Mouse (Mus musculus): ENCODE results near the gene 1700003E16Rik. TPM values are rescaled to one million over a fixed set of nuclear protein-coding genes. Genes with fewer than 3 reads are reported as not detected.

1700003E16Rik gene
- polyA plus RNA-seq, 1 experiment from 2014 or later: 0.64 TPM

GRCm38 (mm10) chr6:83132176-83132919, 23.9 kb upstream of the 1700003E16Rik start:
- WGBS: 77% methylated on average over 9 of the region's 9 CpGs
- Histone ChIP-seq H3K4me2 (no peak overlapping the region), H3K9me3 (no peaks in the 10 kb centered on the region), H3K9ac (no peak overlapping the region), H3K4me3 (no peak overlapping the region), H3K36me3 (no peaks in the 10 kb centered on the region), H3K27ac (replicated peaks) (no peak overlapping the region), H3K27me3 (replicated peaks) (peaks cover 5% of the 10 kb centered on the region; the same call in 1 of the 2 replicates), H3K4me1 (peaks cover 20% of the 10 kb centered on the region)
- ATAC-seq (ENCODE audit: extremely low read depth, insufficient number of reproducible peaks, low FRiP score, low TSS enrichment): no peak

- ATAC-seq (ENCODE audit: extremely low read depth, insufficient number of reproducible peaks, low FRiP score, low TSS enrichment): no peak
- Histone ChIP-seq H3K4me3 (no peak overlapping the region), H3K27me3 (replicated peaks) (peaks cover 5% of the 10 kb centered on the region; the same call in 1 of the 2 replicates), H3K27ac (replicated peaks) (no peak overlapping the region), H3K4me1 (peaks cover 36% of the 10 kb centered on the region), H3K9ac (no peak overlapping the region), H3K4me2 (no peak overlapping the region), H3K36me3 (no peaks in the 10 kb centered on the region), H3K9me3 (no peaks in the 10 kb centered on the region)
- 67% methylated on average over 3 of the region's 3 CpGs for WGBS
Measured at GRCm38 (mm10) chr6:83134226-83134625, 22.0 kb upstream of the 1700003E16Rik start.

- no peaks in the 10 kb centered on the region for H3K9me3 ChIP-seq
- H3K36me3 ChIP-seq: no peaks in the 10 kb centered on the region
- H3K4me2 ChIP-seq: peak within 1 kb of the TSS; percentile 88
- H3K27ac ChIP-seq (replicated peaks): peak within 1 kb of the TSS; percentile 99
- peaks cover 37% of the 10 kb centered on the region for H3K4me1 ChIP-seq
- ATAC-seq (ENCODE audit: extremely low read depth, insufficient number of reproducible peaks, low FRiP score, low TSS enrichment): no peak
- peaks cover 5% of the 10 kb centered on the region; the same call in 1 of the 2 replicates for H3K27me3 ChIP-seq (replicated peaks)
- H3K9ac ChIP-seq: peak within 1 kb of the TSS; percentile 91
- WGBS: 61% methylated on average over 7 of the region's 7 CpGs
- H3K4me3 ChIP-seq: peak within 1 kb of the TSS; percentile 64
Measured at GRCm38 (mm10) chr6:83134951-83135513, 21.2 kb upstream of the 1700003E16Rik start, which contains the start of gene Rtkn. Gene Rtkn (plus strand): TSS chr6:83135463.

- peak overlapping the region; percentile 91 for H3K9ac ChIP-seq
- H3K4me1 ChIP-seq: peaks cover 37% of the 10 kb centered on the region
- peak overlapping the region; percentile 88 for H3K4me2 ChIP-seq
- H3K27ac ChIP-seq (replicated peaks): peak overlapping the region; percentile 99
- H3K27me3 ChIP-seq (replicated peaks): peaks cover 5% of the 10 kb centered on the region; the same call in 1 of the 2 replicates
- no peaks in the 10 kb centered on the region for H3K36me3 ChIP-seq
- peak overlapping the region; percentile 64 for H3K4me3 ChIP-seq
- 4% methylated on average over 37 of the region's 37 CpGs for WGBS
- H3K9me3 ChIP-seq: no peaks in the 10 kb centered on the region
- no peak for ATAC-seq (ENCODE audit: extremely low read depth, insufficient number of reproducible peaks, low FRiP score, low TSS enrichment)
Measured at GRCm38 (mm10) chr6:83135571-83136161, 20.5 kb upstream of the 1700003E16Rik start.

- Histone ChIP-seq H3K9ac (peak overlapping the region; percentile 91), H3K36me3 (no peaks in the 10 kb centered on the region), H3K27ac (replicated peaks) (peak overlapping the region; percentile 99), H3K9me3 (no peaks in the 10 kb centered on the region), H3K4me1 (peaks cover 39% of the 10 kb centered on the region), H3K4me2 (peak overlapping the region; percentile 88), H3K4me3 (peak overlapping the region; percentile 64), H3K27me3 (replicated peaks) (peaks cover 5% of the 10 kb centered on the region; the same call in 1 of the 2 replicates)
- WGBS: 21% methylated on average over 5 of the region's 5 CpGs
- ATAC-seq (ENCODE audit: extremely low read depth, insufficient number of reproducible peaks, low FRiP score, low TSS enrichment): no peak
Measured at GRCm38 (mm10) chr6:83136291-83136880, 19.8 kb upstream of the 1700003E16Rik start.

GRCm38 (mm10) chr6:83136881-83137575, 19.2 kb upstream of the 1700003E16Rik start:
- H3K9ac ChIP-seq: peak overlapping the region; percentile 91
- peak overlapping the region; percentile 64 for H3K4me3 ChIP-seq
- peaks cover 5% of the 10 kb centered on the region; the same call in 1 of the 2 replicates for H3K27me3 ChIP-seq (replicated peaks)
- H3K36me3 ChIP-seq: no peaks in the 10 kb centered on the region
- peak overlapping the region; percentile 88 for H3K4me2 ChIP-seq
- no peaks in the 10 kb centered on the region for H3K9me3 ChIP-seq
- H3K4me1 ChIP-seq: peaks cover 45% of the 10 kb centered on the region
- H3K27ac ChIP-seq (replicated peaks): peak overlapping the region; percentile 99
- ATAC-seq (ENCODE audit: extremely low read depth, insufficient number of reproducible peaks, low FRiP score, low TSS enrichment): peak; percentile 60
- under 1% methylated on average over 26 of the region's 26 CpGs for WGBS

- H3K4me1 ChIP-seq: peaks cover 51% of the 10 kb centered on the region
- ATAC-seq (ENCODE audit: extremely low read depth, insufficient number of reproducible peaks, low FRiP score, low TSS enrichment): peak; percentile 70
- H3K27ac ChIP-seq (replicated peaks): peak overlapping the region; percentile 99
- H3K9ac ChIP-seq: peak overlapping the region; percentile 91
- peaks cover 5% of the 10 kb centered on the region; the same call in 1 of the 2 replicates for H3K27me3 ChIP-seq (replicated peaks)
- WGBS: 0% methylated on average over 12 of the region's 12 CpGs
- H3K9me3 ChIP-seq: no peaks in the 10 kb centered on the region
- H3K4me3 ChIP-seq: peak overlapping the region; percentile 64
- no peaks in the 10 kb centered on the region for H3K36me3 ChIP-seq
- H3K4me2 ChIP-seq: peak overlapping the region; percentile 88
Measured at GRCm38 (mm10) chr6:83137576-83137950, 18.6 kb upstream of the 1700003E16Rik start.

- H3K27ac ChIP-seq (replicated peaks): peak overlapping the region; percentile 99
- peak overlapping the region; percentile 64 for H3K4me3 ChIP-seq
- peak overlapping the region; percentile 91 for H3K9ac ChIP-seq
- no peaks in the 10 kb centered on the region for H3K36me3 ChIP-seq
- peak overlapping the region; percentile 88 for H3K4me2 ChIP-seq
- peak; percentile 27; the same call in 1 of the 2 replicates for ATAC-seq (ENCODE audit: extremely low read depth, insufficient number of reproducible peaks, low FRiP score, low TSS enrichment)
- no peaks in the 10 kb centered on the region for H3K9me3 ChIP-seq
- H3K27me3 ChIP-seq (replicated peaks): peaks cover 5% of the 10 kb centered on the region; the same call in 1 of the 2 replicates
- H3K4me1 ChIP-seq: peaks cover 56% of the 10 kb centered on the region
- 3% methylated on average over 11 of the region's 11 CpGs for WGBS
Measured at GRCm38 (mm10) chr6:83138056-83138455, 18.1 kb upstream of the 1700003E16Rik start.

- H3K4me1 ChIP-seq: peaks cover 53% of the 10 kb centered on the region
Measured at GRCm38 (mm10) chr6:83140044-83140443, 16.2 kb upstream of the 1700003E16Rik start.

GRCm38 (mm10) chr6:83141636-83142035, 14.6 kb upstream of the 1700003E16Rik start:
- 38% methylated on average over 4 of the region's 4 CpGs for WGBS
- Histone ChIP-seq H3K27me3 (replicated peaks) (no peaks in the 10 kb centered on the region), H3K27ac (replicated peaks) (peak overlapping the region; percentile 68), H3K4me3 (peak overlapping the region; percentile 54), H3K4me2 (peak overlapping the region; percentile 79), H3K9ac (peak overlapping the region; percentile 82), H3K4me1 (peaks cover 37% of the 10 kb centered on the region), H3K36me3 (peaks cover 6% of the 10 kb centered on the region), H3K9me3 (no peaks in the 10 kb centered on the region)
- ATAC-seq (ENCODE audit: extremely low read depth, insufficient number of reproducible peaks, low FRiP score, low TSS enrichment): no peak

More at GRCm38 (mm10) chr6:83140044-83140443, 16.2 kb upstream of the 1700003E16Rik start:
- no peaks in the 10 kb centered on the region for H3K36me3 ChIP-seq
- ATAC-seq (ENCODE audit: extremely low read depth, insufficient number of reproducible peaks, low FRiP score, low TSS enrichment): no peak
- peaks cover 1% of the 10 kb centered on the region; the same call in 1 of the 2 replicates for H3K27me3 ChIP-seq (replicated peaks)
- H3K27ac ChIP-seq (replicated peaks): no peak overlapping the region
- no peak overlapping the region for H3K9ac ChIP-seq
- WGBS: 91% methylated on average over 8 of the region's 8 CpGs
- H3K4me3 ChIP-seq: no peak overlapping the region
- H3K4me2 ChIP-seq: no peak overlapping the region
- H3K9me3 ChIP-seq: no peaks in the 10 kb centered on the region
